In genomic region chr19:38998676-38999075, GRCm38 (mm10) we compare ENCODE assay signal across 32 mouse cellular contexts. TPM values are rescaled to one million over a fixed set of nuclear protein-coding genes. Genes with fewer than 3 reads are reported as not detected.
"Had no signal": no experiment of that assay in that cellular context is flagged by ENCODE, and none has a peak within 500 bp of the region (broad histone marks: within the 10 kb centered on the region; RNA-seq: fewer than 3 reads in every experiment).

No protein-coding gene starts in this region.

- ATAC-seq: forebrain, embryonic 15.5 days; forebrain, postnatal 0 days; hindbrain, embryonic 16.5 days; inflammation-experienced regulatory T-cells, adult 6 months had no signal

- DNase-seq: forebrain, postnatal 0 days; gastrocnemius, postnatal 14 days; gastrocnemius, postnatal 36 days; heart, adult 11 months; heart, adult 2 months; heart, postnatal 14 days; heart, postnatal 4 days; kidney, adult 18-20 months; kidney, adult 8-10 months; kidney, postnatal 14 days; kidney, postnatal 36 days; layer of hippocampus, adult 9-11 months; liver; liver, embryonic 13.5 days had no signal

- H3K9ac ChIP-seq: forebrain, embryonic 15.5 days; forebrain, postnatal 0 days; heart, embryonic 13.5 days; heart, embryonic 15.5 days; hindbrain, embryonic 12.5 days; hindbrain, embryonic 14.5 days; kidney, embryonic 15.5 days; limb, embryonic 12.5 days; liver, embryonic 13.5 days had no signal

- H3K4me3 ChIP-seq: forebrain, embryonic 15.5 days; heart, adult 2 months; heart, embryonic 13.5 days; heart, embryonic 15.5 days; hindbrain, embryonic 10.5 days; hindbrain, embryonic 12.5 days; kidney, embryonic 15.5 days; left cerebral cortex, adult 2 months; limb, embryonic 10.5 days; limb, embryonic 12.5 days; liver, embryonic 13.5 days had no signal

- H3K36me3 ChIP-seq: forebrain, embryonic 15.5 days; heart, embryonic 13.5 days; heart, embryonic 15.5 days; hindbrain, embryonic 10.5 days; hindbrain, embryonic 12.5 days; kidney, embryonic 15.5 days; limb, embryonic 10.5 days; limb, embryonic 12.5 days; liver, embryonic 13.5 days had no signal

- H3K27me3 ChIP-seq: forebrain, embryonic 15.5 days; heart, embryonic 13.5 days; heart, embryonic 15.5 days; hindbrain, embryonic 12.5 days; kidney, embryonic 15.5 days; limb, embryonic 12.5 days; liver, embryonic 13.5 days had no signal

- H3K9me3 ChIP-seq: forebrain, embryonic 15.5 days; heart, embryonic 15.5 days; hindbrain, embryonic 10.5 days; hindbrain, embryonic 12.5 days; kidney, embryonic 15.5 days; limb, embryonic 10.5 days; liver, embryonic 13.5 days had no signal

- H3K4me1 ChIP-seq: forebrain, embryonic 15.5 days; heart, embryonic 13.5 days; heart, embryonic 15.5 days; hindbrain, embryonic 10.5 days; hindbrain, embryonic 12.5 days; kidney, embryonic 15.5 days; limb, embryonic 10.5 days; limb, embryonic 12.5 days; liver, embryonic 13.5 days had no signal

- H3K27ac ChIP-seq: forebrain, embryonic 15.5 days; heart, adult 2 months; heart, embryonic 13.5 days; heart, embryonic 15.5 days; hindbrain, embryonic 10.5 days; hindbrain, embryonic 12.5 days; hindbrain, embryonic 14.5 days; kidney, embryonic 15.5 days; kidney, postnatal 0 days; left cerebral cortex, adult 2 months; limb, embryonic 10.5 days; limb, embryonic 12.5 days; liver, embryonic 13.5 days had no signal

- H3K4me2 ChIP-seq: forebrain, embryonic 15.5 days; heart, embryonic 11.5 days; heart, embryonic 13.5 days; heart, embryonic 15.5 days; hindbrain, embryonic 12.5 days; hindbrain, embryonic 14.5 days; kidney, embryonic 15.5 days; limb, embryonic 12.5 days; liver, embryonic 13.5 days had no signal

RNA-seq across cellular contexts. Expression of gene Cyp2c55, which starts 8.1 kb away (rescaled TPM):
- total RNA-seq: forebrain, postnatal 0 days; gastrocnemius, adult 18-20 months; gastrocnemius, adult 8-10 months; gastrocnemius, postnatal 14 days; gastrocnemius, postnatal 36 days; heart, adult 2 months; heart, postnatal 14 days; heart, postnatal 4 days had no signal
- polyA plus RNA-seq: forebrain, embryonic 15.5 days; forebrain, postnatal 0 days; gonadal fat pad, adult 2 months; heart, adult 2 months; heart, embryonic 13.5 days; heart, embryonic 15.5 days; heart, postnatal 0 days; hindbrain, embryonic 10.5 days; hindbrain, embryonic 12.5 days; hindbrain, embryonic 14.5 days; inflammation-experienced regulatory T-cells, adult 6 months; kidney, postnatal 0 days; limb, embryonic 10.5 days; limb, embryonic 12.5 days; liver, embryonic 13.5 days had no signal
